Mouse (Mus musculus): ENCODE results near the gene Slc25a22. TPM values are rescaled to one million over a fixed set of nuclear protein-coding genes. Genes with fewer than 3 reads are reported as not detected.

Slc25a22 gene
- polyA plus RNA-seq (2015; fragmentation: Nextera tagmentation; extraction: Ambion mirVana): 18.6 and 27.0 TPM in 2 replicates

GRCm38 (mm10) chr7:141437178-141438120, at the start of gene Slc25a22:
TSS of gene Slc25a22 (minus strand) at chr7:141437892.

GRCm38 (mm10) chr7:141475011-141475804, 37.5 kb upstream of the Slc25a22 start, which contains the start of the genes Polr2l and Tspan4:
TSS of gene Polr2l (minus strand) at chr7:141475132.
TSS of gene Tspan4 (plus strand) at chr7:141475240.

GRCm38 (mm10) chr7:141467230-141468030, 29.7 kb upstream of the Slc25a22 start, which contains the start of gene Cd151:
TSS of gene Cd151 (plus strand) at chr7:141467392.

GRCm38 (mm10) chr7:141460391-141461113, 22.9 kb upstream of the Slc25a22 start, which contains the start of gene Cracr2b:
TSS of gene Cracr2b (plus strand) at chr7:141461094.

GRCm38 (mm10) chr7:141454967-141455551, 17.4 kb upstream of the Slc25a22 start, which contains the start of gene Pnpla2:
TSS of gene Pnpla2 (plus strand) at chr7:141455198.

GRCm38 (mm10) chr7:141447110-141447991, 9.7 kb upstream of the Slc25a22 start, which contains the start of gene Rplp2:
TSS of gene Rplp2 (plus strand) at chr7:141447370.

GRCm38 (mm10) chr7:141443828-141444237, 6.1 kb upstream of the Slc25a22 start, which contains the start of gene Pidd1:
TSS of gene Pidd1 (minus strand) at chr7:141444025.

GRCm38 (mm10) chr7:141429310-141429709, 8.4 kb downstream of the Slc25a22 start, which contains the start of gene Cend1:
TSS of gene Cend1 (minus strand) at chr7:141429491.

GRCm38 (mm10) chr7:141413809-141414584, 23.7 kb downstream of the Slc25a22 start, which contains the start of gene Gatd1:
TSS of gene Gatd1 (minus strand) at chr7:141414136.

GRCm38 (mm10) chr7:141391625-141392551, 45.8 kb downstream of the Slc25a22 start, which contains the start of gene Taldo1:
TSS of gene Taldo1 (plus strand) at chr7:141392199.

Other genes starting within 250 kb of the Slc25a22 start
- 75.5 and 78.9 TPM in 2 replicates for gene Hras, start 243.9 kb downstream of the Slc25a22 start, polyA plus RNA-seq (2015; fragmentation: Nextera tagmentation; extraction: Ambion mirVana)
- gene Lrrc56, start 243.7 kb downstream of the Slc25a22 start, polyA plus RNA-seq (2015; fragmentation: Nextera tagmentation; extraction: Ambion mirVana): 3.9 and 6.0 TPM in 2 replicates
- gene Lmntd2, start 223.8 kb downstream of the Slc25a22 start, polyA plus RNA-seq (2015; fragmentation: Nextera tagmentation; extraction: Ambion mirVana): 0.32 and 1.2 TPM in 2 replicates
- gene Rassf7, start 222.0 kb downstream of the Slc25a22 start, polyA plus RNA-seq (2015; fragmentation: Nextera tagmentation; extraction: Ambion mirVana): 16.4 and 24.5 TPM in 2 replicates
- 17.0 and 25.2 TPM in 2 replicates for gene Phrf1, start 209.1 kb downstream of the Slc25a22 start, polyA plus RNA-seq (2015; fragmentation: Nextera tagmentation; extraction: Ambion mirVana)
- gene Irf7, start 171.4 kb downstream of the Slc25a22 start, polyA plus RNA-seq (2015; fragmentation: Nextera tagmentation; extraction: Ambion mirVana): 17.1 and 28.5 TPM in 2 replicates
- 3.5 and 5.3 TPM in 2 replicates for gene Cdhr5, start 161.1 kb downstream of the Slc25a22 start, polyA plus RNA-seq (2015; fragmentation: Nextera tagmentation; extraction: Ambion mirVana)
- gene Sct, start 158.8 kb downstream of the Slc25a22 start, polyA plus RNA-seq (2015; fragmentation: Nextera tagmentation; extraction: Ambion mirVana): 9.1 and 10.6 TPM in 2 replicates
- gene Drd4, start 145.9 kb downstream of the Slc25a22 start, polyA plus RNA-seq (2015; fragmentation: Nextera tagmentation; extraction: Ambion mirVana): 0.19 and 0.25 TPM in 2 replicates
- 57.4 and 71.3 TPM in 2 replicates for gene Deaf1, start 110.2 kb downstream of the Slc25a22 start, polyA plus RNA-seq (2015; fragmentation: Nextera tagmentation; extraction: Ambion mirVana)
- gene Tmem80, start 110.2 kb downstream of the Slc25a22 start, polyA plus RNA-seq (2015; fragmentation: Nextera tagmentation; extraction: Ambion mirVana): 21.9 and 39.5 TPM in 2 replicates
- gene Eps8l2, start 99.0 kb downstream of the Slc25a22 start, polyA plus RNA-seq (2015; fragmentation: Nextera tagmentation; extraction: Ambion mirVana): 4.6 and 5.3 TPM in 2 replicates
- 338 and 567 TPM in 2 replicates for gene Taldo1, start 45.7 kb downstream of the Slc25a22 start, polyA plus RNA-seq (2015; fragmentation: Nextera tagmentation; extraction: Ambion mirVana)
- 39.9 and 53.4 TPM in 2 replicates for gene Gatd1, start 23.8 kb downstream of the Slc25a22 start, polyA plus RNA-seq (2015; fragmentation: Nextera tagmentation; extraction: Ambion mirVana)
- 5.0 and 17.0 TPM in 2 replicates for gene Cend1, start 8.4 kb downstream of the Slc25a22 start, polyA plus RNA-seq (2015; fragmentation: Nextera tagmentation; extraction: Ambion mirVana)
- gene Pidd1, start 6.1 kb upstream of the Slc25a22 start, polyA plus RNA-seq (2015; fragmentation: Nextera tagmentation; extraction: Ambion mirVana): 2.4 and 2.8 TPM in 2 replicates
- 916 and 984 TPM in 2 replicates for gene Rplp2, start 9.5 kb upstream of the Slc25a22 start, polyA plus RNA-seq (2015; fragmentation: Nextera tagmentation; extraction: Ambion mirVana)
- gene Pnpla2, start 17.3 kb upstream of the Slc25a22 start, polyA plus RNA-seq (2015; fragmentation: Nextera tagmentation; extraction: Ambion mirVana): 37.4 and 82.9 TPM in 2 replicates
- 13.3 and 17.8 TPM in 2 replicates for gene Cracr2b, start 23.2 kb upstream of the Slc25a22 start, polyA plus RNA-seq (2015; fragmentation: Nextera tagmentation; extraction: Ambion mirVana)
- gene Cd151, start 29.5 kb upstream of the Slc25a22 start, polyA plus RNA-seq (2015; fragmentation: Nextera tagmentation; extraction: Ambion mirVana): 79.0 and 90.1 TPM in 2 replicates
- gene Polr2l, start 37.2 kb upstream of the Slc25a22 start, polyA plus RNA-seq (2015; fragmentation: Nextera tagmentation; extraction: Ambion mirVana): 63.7 and 105 TPM in 2 replicates
- 141 and 186 TPM in 2 replicates for gene Tspan4, start 37.3 kb upstream of the Slc25a22 start, polyA plus RNA-seq (2015; fragmentation: Nextera tagmentation; extraction: Ambion mirVana)
- 25.0 and 35.0 TPM in 2 replicates for gene Chid1, start 102.0 kb upstream of the Slc25a22 start, polyA plus RNA-seq (2015; fragmentation: Nextera tagmentation; extraction: Ambion mirVana)
- gene Ap2a2, start 124.3 kb upstream of the Slc25a22 start, polyA plus RNA-seq (2015; fragmentation: Nextera tagmentation; extraction: Ambion mirVana): 48.3 and 57.2 TPM in 2 replicates
- 0.27 and 0.30 TPM in 2 replicates for gene Muc6, start 217.4 kb upstream of the Slc25a22 start, polyA plus RNA-seq (2015; fragmentation: Nextera tagmentation; extraction: Ambion mirVana)